Mouse (Mus musculus): Measurements from ENCODE around the gene Rbp2. TPM values are rescaled to one million over a fixed set of nuclear protein-coding genes. Genes with fewer than 3 reads are reported as not detected.

Rbp2 gene
- total RNA-seq, 2 experiments from 2014 or later, result not detected

GRCm38 (mm10) chr9:98507480-98507879 is 21.6 kb downstream of the Rbp2 start:
- no peak for DNase-seq (ENCODE audit: extremely low spot score in 1 of 2, low spot score in 2 of 2)
- intact Hi-C loops (cut with DNase I), result no loop called here

- intact Hi-C loops (cut with DNase I), result no loop called here
- no peak for DNase-seq (ENCODE audit: extremely low spot score in 1 of 2, low spot score in 2 of 2)
Observed at GRCm38 (mm10) chr9:98510363-98511055, 24.6 kb downstream of the Rbp2 start.

GRCm38 (mm10) chr9:98523872-98524271 is 38.0 kb downstream of the Rbp2 start:
- DNase-seq (ENCODE audit: extremely low spot score in 1 of 2, low spot score in 2 of 2), result no peak
- intact Hi-C loops (cut with DNase I), result no loop called here

GRCm38 (mm10) chr9:98524786-98525542 is 39.0 kb downstream of the Rbp2 start:
- peak; percentile 31 to 56 for DNase-seq (ENCODE audit: extremely low spot score in 1 of 2, low spot score in 2 of 2)
- intact Hi-C loops (cut with DNase I), result no loop called here

GRCm38 (mm10) chr9:98525543-98525924 is 39.6 kb downstream of the Rbp2 start:
- intact Hi-C loops (cut with DNase I), result no loop called here
- DNase-seq (ENCODE audit: extremely low spot score in 1 of 2, low spot score in 2 of 2), result no peak

- no peak for DNase-seq (ENCODE audit: extremely low spot score in 1 of 2, low spot score in 2 of 2)
- intact Hi-C loops (cut with DNase I), result no loop called here
Observed at GRCm38 (mm10) chr9:98527226-98527625, 41.3 kb downstream of the Rbp2 start.

- DNase-seq (ENCODE audit: extremely low spot score in 1 of 2, low spot score in 2 of 2), result no peak
- intact Hi-C loops (cut with DNase I), result loop anchor here (10.0 kb wide), 1 partner anchor 85 kb away; no protein-coding TSS in a partner anchor
Observed at GRCm38 (mm10) chr9:98529776-98530175, 43.9 kb downstream of the Rbp2 start.

- DNase-seq (ENCODE audit: extremely low spot score in 1 of 2, low spot score in 2 of 2), result no peak
- intact Hi-C loops (cut with DNase I), result loop anchor here (10.0 kb wide), 1 partner anchor 86 kb away; no protein-coding TSS in a partner anchor
Observed at GRCm38 (mm10) chr9:98530999-98531398, 45.1 kb downstream of the Rbp2 start.

- intact Hi-C loops (cut with DNase I), result loop anchor here (5.0 to 10.0 kb wide), 2 partner anchors 90 to 117 kb away; no protein-coding TSS in a partner anchor
- DNase-seq (ENCODE audit: extremely low spot score in 1 of 2, low spot score in 2 of 2), result no peak
Observed at GRCm38 (mm10) chr9:98534675-98535280, 48.9 kb downstream of the Rbp2 start.

GRCm38 (mm10) chr9:98535763-98536162 is 49.8 kb downstream of the Rbp2 start:
- DNase-seq (ENCODE audit: extremely low spot score in 1 of 2, low spot score in 2 of 2), result no peak
- intact Hi-C loops (cut with DNase I), result loop anchor here (5.0 to 10.0 kb wide), 2 partner anchors 91 to 118 kb away; no protein-coding TSS in a partner anchor

- intact Hi-C loops (cut with DNase I), result loop anchor here (5.0 to 10.0 kb wide), 2 partner anchors 93 to 121 kb away; no protein-coding TSS in a partner anchor
- DNase-seq (ENCODE audit: extremely low spot score in 1 of 2, low spot score in 2 of 2), result no peak
Observed at GRCm38 (mm10) chr9:98538017-98538712, 52.2 kb downstream of the Rbp2 start.

- peak; percentile 74 to 86 for DNase-seq (ENCODE audit: extremely low spot score in 1 of 2, low spot score in 2 of 2)
- intact Hi-C loops (cut with DNase I), result loop anchor here (5.0 to 10.0 kb wide), 2 partner anchors 94 to 122 kb away; no protein-coding TSS in a partner anchor
Observed at GRCm38 (mm10) chr9:98538713-98539360, 52.9 kb downstream of the Rbp2 start.

- intact Hi-C loops (cut with DNase I), result loop anchor here (10.0 kb wide), 2 partner anchors 509 to 1249 kb away; partner anchors contain the start of gene Clstn2
- DNase-seq (ENCODE audit: extremely low spot score in 1 of 2, low spot score in 2 of 2), result no peak
Observed at GRCm38 (mm10) chr9:98544042-98544441, 58.1 kb downstream of the Rbp2 start.

Other genes with a start within 250 kb of the Rbp2 start
- 1 to 10 TPM in 1 of 2 experiments, under 1 TPM in 1; 0.65 to 1.4 TPM for gene Nmnat3, start 198.7 kb upstream of the Rbp2 start, total RNA-seq (2021)
- 1 to 10 TPM; 5.8 to 6.1 TPM for gene Rbp1, start 63.2 kb upstream of the Rbp2 start, total RNA-seq (2021)
- 100 to 1,000 TPM; 101 TPM for gene Copb2, start 77.6 kb downstream of the Rbp2 start, total RNA-seq (2021)
- 10 to 100 TPM; 29.0 to 29.5 TPM for gene Mrps22, start 115.5 kb downstream of the Rbp2 start, total RNA-seq (2021)

All from left cerebral cortex, postnatal 10 days (tissue).